Mouse (Mus musculus) G1E-ER4 (cell line): Measurements from ENCODE around the gene Zgrf1. TPM values are rescaled to one million over a fixed set of nuclear protein-coding genes. Genes with fewer than 3 reads are reported as not detected.

Experiments used
- GATA1 ChIP-seq: IDR thresholded peaks from one replicate; pipeline ENCODE4 v1.8.0; 2012; ENCODE audit warnings: low read length, inconsistent platforms
- polyA plus RNA-seq: library from polyadenylated mRNA; stranded (reverse); fragments of >175 nt; gene quantifications from 2 replicates; pipeline ENCODE4 v1.2.3, GENCODE M21; 2012

Zgrf1 gene
- polyA plus RNA-seq, 1 experiment: 1.6 TPM

- TF ChIP-seq GATA1: no peak
These were observed 98.7 kb downstream of the Zgrf1 start for GRCm38 (mm10) chr3:127651742-127652653.

GRCm38 (mm10) chr3:127660712-127661111 is 107.4 kb downstream of the Zgrf1 start:
- no peak for TF ChIP-seq GATA1

GRCm38 (mm10) chr3:127661646-127662531 is 108.6 kb downstream of the Zgrf1 start:
- TF ChIP-seq GATA1: no peak

Other genes starting within 250 kb of the Zgrf1 start
- 15.1 and 19.3 TPM in 2 replicates for gene Ank2, start 54.1 kb upstream of the Zgrf1 start, polyA plus RNA-seq
- gene Larp7, start 140 bp upstream of the Zgrf1 start, polyA plus RNA-seq: 45.7 and 52.2 TPM in 2 replicates
- not detected in 2 replicates for gene Neurog2, start 79.6 kb downstream of the Zgrf1 start, polyA plus RNA-seq
- 0.02 and 0.09 TPM in 2 replicates for gene Alpk1, start 227.0 kb downstream of the Zgrf1 start, polyA plus RNA-seq
- 12.9 and 19.2 TPM in 2 replicates for gene Tifa, start 236.3 kb downstream of the Zgrf1 start, polyA plus RNA-seq